Mouse (Mus musculus) MEL (cell line): ENCODE measurements around the gene Calhm2.

ENCODE experiments used
- CTCF ChIP-seq, 3 experiments: IDR thresholded peaks in 2 of 3; conservative IDR thresholded peaks in 1 of 3; 2 replicates each; pipeline ENCODE4 v1.5.1; 2011 to 2012; ENCODE audit warnings: low read length in 3 of 3, low read depth in 2 of 3, mild to moderate bottlenecking in 2 of 3, improper control_type of control experiment in 1 of 3, inconsistent platforms in 1 of 3, mixed read lengths in 1 of 3, moderate library complexity in 1 of 3; ENCODE audit not compliant: control insufficient read depth in 1 of 3, insufficient read depth in 1 of 3, poor library complexity in 1 of 3, severe bottlenecking in 1 of 3
- EP300 ChIP-seq, 2 experiments: IDR thresholded peaks; 2 replicates each; pipeline ENCODE4 v1.6.1; 2011; ENCODE audit warnings: improper control_type of control experiment in 2 of 2, low read length in 2 of 2, low read depth in 1 of 2, mild to moderate bottlenecking in 1 of 2
- GATA1 ChIP-seq: IDR thresholded peaks from 2 replicates; pipeline ENCODE4 v1.6.1; 2011; ENCODE audit warnings: low read depth, low read length, improper control_type of control experiment
- POLR2A ChIP-seq, 2 experiments: IDR thresholded peaks; 2 replicates each; pipeline ENCODE4 v1.6.1; 2011 to 2012; ENCODE audit warnings: low read length in 2 of 2, mild to moderate bottlenecking in 2 of 2, control low read depth in 1 of 2, improper control_type of control experiment in 1 of 2, low read depth in 1 of 2, moderate library complexity in 1 of 2; ENCODE audit not compliant: control insufficient read depth in 1 of 2, insufficient read depth in 1 of 2, poor library complexity in 1 of 2
- SIN3A ChIP-seq: IDR thresholded peaks from 2 replicates; pipeline ENCODE4 v1.6.1; 2012; ENCODE audit warnings: low read length, improper control_type of control experiment, inconsistent platforms
- SMC3 ChIP-seq: IDR thresholded peaks from 2 replicates; pipeline ENCODE4 v1.6.1; 2011; ENCODE audit warnings: low read depth, low read length, improper control_type of control experiment
- ZMIZ1 ChIP-seq: IDR thresholded peaks from 2 replicates; pipeline ENCODE4 v1.6.1; 2012; ENCODE audit warnings: low read depth, mild to moderate bottlenecking, inconsistent platforms, low read length, improper control_type of control experiment, moderate library complexity

- no peak for TF ChIP-seq SMC3
- TF ChIP-seq CTCF (IDR thresholded peaks at IDR 0.05 in 2 of 3, conservative IDR thresholded peaks at IDR 0.05 in 1 of 3; ENCODE audit: control insufficient read depth in 1 of 3, insufficient read depth in 1 of 3, low read depth in 2 of 3, low read length in 3 of 3, poor library complexity in 1 of 3, severe bottlenecking in 1 of 3), result no peak
- no peak for TF ChIP-seq POLR2A (IDR thresholded peaks at IDR 0.05; ENCODE audit: control insufficient read depth in 1 of 2, insufficient read depth in 1 of 2, low read depth in 1 of 2, low read length in 2 of 2, poor library complexity in 1 of 2)
- no peak for TF ChIP-seq GATA1
- TF ChIP-seq EP300 (IDR thresholded peaks at IDR 0.05; ENCODE audit: low read depth in 1 of 2, low read length in 2 of 2), result no peak
- no peak for TF ChIP-seq ZMIZ1
- TF ChIP-seq SIN3A, result no peak
These were observed 4.3 kb upstream of the Calhm2 start for GRCm38 (mm10) chr19:47142438-47142837.
